Mouse (Mus musculus): ENCODE measurements around the gene Cnnm4. TPM values are rescaled to one million over a fixed set of nuclear protein-coding genes. Genes with fewer than 3 reads are reported as not detected.
A peak's percentile ranks its signal among the peaks of the same experiment; 100 is the strongest.

Cnnm4 gene
- total RNA-seq, 2 experiments from 2014 or later, result 12.7 to 13.7 TPM

GRCm38 (mm10) chr1:36508238-36508637 lies 36.8 kb downstream of the Cnnm4 start:
- no peak for DNase-seq (ENCODE audit: extremely low spot score in 1 of 2, low spot score in 2 of 2)
- intact Hi-C loops (cut with DNase I), result no loop called here

GRCm38 (mm10) chr1:36511289-36512021 lies 40.0 kb downstream of the Cnnm4 start, which contains the start of gene Cnnm3:
Gene Cnnm3 (plus strand): TSS chr1:36511867.
- intact Hi-C loops (cut with DNase I), result no loop called here

GRCm38 (mm10) chr1:36512089-36512965 lies 40.9 kb downstream of the Cnnm4 start:
- DNase-seq (ENCODE audit: extremely low spot score in 1 of 2, low spot score in 2 of 2), result peak in 1 of 2 experiments; percentile 66
- intact Hi-C loops (cut with DNase I), result no loop called here

More at GRCm38 (mm10) chr1:36511289-36512021, 40.0 kb downstream of the Cnnm4 start, which contains the start of gene Cnnm3:
- peak; percentile 97 to 100 for DNase-seq (ENCODE audit: extremely low spot score in 1 of 2, low spot score in 2 of 2)

GRCm38 (mm10) chr1:36512966-36513280 lies 41.5 kb downstream of the Cnnm4 start:
- DNase-seq (ENCODE audit: extremely low spot score in 1 of 2, low spot score in 2 of 2), result no peak
- intact Hi-C loops (cut with DNase I), result no loop called here

GRCm38 (mm10) chr1:36513310-36513709 lies 41.9 kb downstream of the Cnnm4 start:
- intact Hi-C loops (cut with DNase I), result no loop called here
- DNase-seq (ENCODE audit: extremely low spot score in 1 of 2, low spot score in 2 of 2), result peak in 1 of 2 experiments; percentile 56

GRCm38 (mm10) chr1:36513718-36514117 lies 42.3 kb downstream of the Cnnm4 start:
- DNase-seq (ENCODE audit: extremely low spot score in 1 of 2, low spot score in 2 of 2), result no peak
- intact Hi-C loops (cut with DNase I), result no loop called here

GRCm38 (mm10) chr1:36518259-36518658 lies 46.8 kb downstream of the Cnnm4 start:
- DNase-seq (ENCODE audit: extremely low spot score in 1 of 2, low spot score in 2 of 2), result no peak
- intact Hi-C loops (cut with DNase I), result no loop called here

- intact Hi-C loops (cut with DNase I), result no loop called here
- DNase-seq (ENCODE audit: extremely low spot score in 1 of 2, low spot score in 2 of 2), result no peak
These were observed 48.2 kb downstream of the Cnnm4 start for GRCm38 (mm10) chr1:36519626-36520025.

GRCm38 (mm10) chr1:36522210-36522609 lies 50.8 kb downstream of the Cnnm4 start:
- intact Hi-C loops (cut with DNase I), result no loop called here
- DNase-seq (ENCODE audit: extremely low spot score in 1 of 2, low spot score in 2 of 2), result no peak

GRCm38 (mm10) chr1:36523332-36524013 lies 52.1 kb downstream of the Cnnm4 start:
- intact Hi-C loops (cut with DNase I), result no loop called here
- no peak for DNase-seq (ENCODE audit: extremely low spot score in 1 of 2, low spot score in 2 of 2)

GRCm38 (mm10) chr1:36524058-36524457 lies 52.6 kb downstream of the Cnnm4 start:
- intact Hi-C loops (cut with DNase I), result no loop called here
- no peak for DNase-seq (ENCODE audit: extremely low spot score in 1 of 2, low spot score in 2 of 2)

- intact Hi-C loops (cut with DNase I), result no loop called here
- DNase-seq (ENCODE audit: extremely low spot score in 1 of 2, low spot score in 2 of 2), result no peak
These were observed 54.4 kb downstream of the Cnnm4 start for GRCm38 (mm10) chr1:36525774-36526173.

- intact Hi-C loops (cut with DNase I), result no loop called here
These were observed 55.5 kb downstream of the Cnnm4 start for GRCm38 (mm10) chr1:36526903-36527302.

GRCm38 (mm10) chr1:36528351-36528750 lies 56.9 kb downstream of the Cnnm4 start:
- DNase-seq (ENCODE audit: extremely low spot score in 1 of 2, low spot score in 2 of 2), result no peak
- intact Hi-C loops (cut with DNase I), result no loop called here

More at GRCm38 (mm10) chr1:36526903-36527302, 55.5 kb downstream of the Cnnm4 start:
- DNase-seq (ENCODE audit: extremely low spot score in 1 of 2, low spot score in 2 of 2), result no peak

GRCm38 (mm10) chr1:36529274-36529673 lies 57.9 kb downstream of the Cnnm4 start:
- intact Hi-C loops (cut with DNase I), result no loop called here
- DNase-seq (ENCODE audit: extremely low spot score in 1 of 2, low spot score in 2 of 2), result no peak

- intact Hi-C loops (cut with DNase I), result no loop called here
- no peak for DNase-seq (ENCODE audit: extremely low spot score in 1 of 2, low spot score in 2 of 2)
These were observed 58.5 kb downstream of the Cnnm4 start for GRCm38 (mm10) chr1:36529875-36530274.

GRCm38 (mm10) chr1:36530485-36530884 lies 59.1 kb downstream of the Cnnm4 start:
- intact Hi-C loops (cut with DNase I), result no loop called here
- no peak for DNase-seq (ENCODE audit: extremely low spot score in 1 of 2, low spot score in 2 of 2)

GRCm38 (mm10) chr1:36530962-36531361 lies 59.5 kb downstream of the Cnnm4 start:
- DNase-seq (ENCODE audit: extremely low spot score in 1 of 2, low spot score in 2 of 2), result no peak
- intact Hi-C loops (cut with DNase I), result no loop called here

GRCm38 (mm10) chr1:36531461-36531860 lies 60.0 kb downstream of the Cnnm4 start:
- intact Hi-C loops (cut with DNase I), result no loop called here
- no peak for DNase-seq (ENCODE audit: extremely low spot score in 1 of 2, low spot score in 2 of 2)

All from left cerebral cortex, postnatal 10 days (tissue).